Comparison of ENCODE assay signal across 29 mouse cellular contexts in the genomic region with DNA sequence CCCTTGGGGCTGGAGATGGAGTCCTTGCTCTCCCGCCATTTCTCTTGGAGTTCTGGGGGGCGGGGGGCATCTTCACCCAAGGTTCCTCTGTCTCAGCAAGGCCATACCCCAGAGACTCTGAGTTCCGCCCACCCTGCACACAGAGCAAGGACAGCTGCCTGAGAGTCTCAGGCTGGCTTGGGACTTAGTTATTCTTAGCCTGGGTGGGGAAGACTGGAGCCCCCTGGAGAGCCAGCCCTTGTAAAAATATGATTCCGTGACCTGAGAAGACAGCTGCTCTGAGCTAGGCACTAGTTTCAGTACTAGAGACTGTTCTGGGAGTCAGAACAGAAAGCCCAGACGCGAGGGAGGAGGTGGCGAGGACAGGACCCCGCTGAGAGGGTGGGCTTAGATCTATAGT. TPM values are rescaled to one million over a fixed set of nuclear protein-coding genes. Genes with fewer than 3 reads are reported as not detected.
"Had no signal": no experiment of that assay in that cellular context is flagged by ENCODE, and none has a peak within 500 bp of the region (broad histone marks: within the 10 kb centered on the region; RNA-seq: fewer than 3 reads in every experiment).

No protein-coding gene starts in this region.

- H3K4me3 ChIP-seq: gastrocnemius, adult 2 months; heart, embryonic 10.5 days; heart, embryonic 12.5 days; hindbrain, embryonic 10.5 days; hindbrain, embryonic 12.5 days; intestine, embryonic 15.5 days; layer of hippocampus, adult 2 months; left cerebral cortex, adult 2 months; limb, embryonic 12.5 days; liver, embryonic 12.5 days had no signal

- H3K36me3 ChIP-seq: heart, embryonic 10.5 days; heart, embryonic 12.5 days; hindbrain, embryonic 10.5 days; hindbrain, embryonic 12.5 days; intestine, embryonic 15.5 days; limb, embryonic 12.5 days; liver, embryonic 12.5 days had no signal

- H3K9me3 ChIP-seq: heart, embryonic 10.5 days; heart, embryonic 12.5 days; hindbrain, embryonic 10.5 days; hindbrain, embryonic 12.5 days; intestine, embryonic 15.5 days; limb, embryonic 12.5 days; liver, embryonic 12.5 days had no signal

- H3K27me3 ChIP-seq: intestine, embryonic 15.5 days; limb, embryonic 12.5 days had no signal

- H3K9ac ChIP-seq: heart, embryonic 12.5 days; hindbrain, embryonic 12.5 days; hindbrain, embryonic 14.5 days; intestine, embryonic 15.5 days; limb, embryonic 12.5 days; liver, embryonic 12.5 days; liver, embryonic 14.5 days had no signal

- H3K27ac ChIP-seq: gastrocnemius, adult 2 months; heart, embryonic 10.5 days; hindbrain, embryonic 10.5 days; hindbrain, embryonic 12.5 days; hindbrain, embryonic 14.5 days; intestine, embryonic 15.5 days; layer of hippocampus, adult 2 months; left cerebral cortex, adult 2 months; limb, embryonic 12.5 days; liver, embryonic 12.5 days; liver, embryonic 14.5 days had no signal

- DNase-seq: gastrocnemius, adult 2 months; gastrocnemius, postnatal 10 days; gastrocnemius, postnatal 25 days; heart, adult 18-20 months; heart, postnatal 10 days; heart, postnatal 4 days; kidney, adult 18-20 months; kidney, adult 8-10 months; kidney, postnatal 10 days; kidney, postnatal 25 days; kidney, postnatal 4 days; left cerebral cortex, postnatal 4 days had no signal

- ATAC-seq: hindbrain, embryonic 16.5 days; inflammation-experienced regulatory T-cells, adult 6 months; intestine, embryonic 15.5 days; intestine, postnatal 0 days; liver, embryonic 12.5 days had no signal

- H3K4me2 ChIP-seq: heart, embryonic 12.5 days; hindbrain, embryonic 12.5 days; hindbrain, embryonic 14.5 days; intestine, embryonic 15.5 days; limb, embryonic 12.5 days; liver, embryonic 12.5 days had no signal

RNA-seq across cellular contexts. Expression of gene Myom3, which starts 6.2 kb away (rescaled TPM):
- polyA plus RNA-seq: heart, embryonic 10.5 days; hindbrain, embryonic 10.5 days; inflammation-experienced regulatory T-cells, adult 6 months had no signal

RNA-seq across cellular contexts. Expression of gene Il22ra1, which starts 37.7 kb away (rescaled TPM):
- polyA plus RNA-seq: heart, embryonic 12.5 days; heart, embryonic 14.5 days; heart, embryonic 16.5 days; hindbrain, embryonic 10.5 days; hindbrain, embryonic 12.5 days; hindbrain, embryonic 14.5 days; hindbrain, embryonic 16.5 days; inflammation-experienced regulatory T-cells, adult 6 months; kidney, embryonic 14.5 days; limb, embryonic 12.5 days had no signal
